Mouse (Mus musculus): ENCODE data around the gene Socs3. TPM values are rescaled to one million over a fixed set of nuclear protein-coding genes. Genes with fewer than 3 reads are reported as not detected.

The Socs3 gene
- total RNA-seq, 1 experiment from 2014 or later, result 8.8 TPM

GRCm38 (mm10) chr11:117954819-117955218 is 15.0 kb downstream of the Socs3 start:
- DNase-seq, result no peak

GRCm38 (mm10) chr11:117954094-117954493 is 15.8 kb downstream of the Socs3 start:
- no peak for DNase-seq

GRCm38 (mm10) chr11:117952174-117952933 is 17.5 kb downstream of the Socs3 start:
- DNase-seq, result no peak

- no peak for DNase-seq
Measured at GRCm38 (mm10) chr11:117951391-117951790, 18.5 kb downstream of the Socs3 start.

- peak; percentile 71 for DNase-seq
Measured at GRCm38 (mm10) chr11:117949392-117950091, 20.3 kb downstream of the Socs3 start.

GRCm38 (mm10) chr11:117946996-117947419 is 22.8 kb downstream of the Socs3 start:
- DNase-seq, result no peak

GRCm38 (mm10) chr11:117946195-117946979 is 23.5 kb downstream of the Socs3 start:
- no peak for DNase-seq

- no peak for DNase-seq
Measured at GRCm38 (mm10) chr11:117941848-117942247, 28.0 kb downstream of the Socs3 start.

GRCm38 (mm10) chr11:117941325-117941834 is 28.5 kb downstream of the Socs3 start:
- DNase-seq, result no peak

- DNase-seq, result no peak
Measured at GRCm38 (mm10) chr11:117940881-117941280, 29.0 kb downstream of the Socs3 start.

GRCm38 (mm10) chr11:117939741-117940285 is 30.0 kb downstream of the Socs3 start:
- peak; percentile 76 for DNase-seq

- no peak for DNase-seq
Measured at GRCm38 (mm10) chr11:117939004-117939730, 30.7 kb downstream of the Socs3 start.

GRCm38 (mm10) chr11:117936202-117936601 is 33.6 kb downstream of the Socs3 start:
- peak; percentile 64 for DNase-seq

GRCm38 (mm10) chr11:117935616-117936015 is 34.2 kb downstream of the Socs3 start:
- DNase-seq, result peak; percentile 42

- DNase-seq, result no peak
Measured at GRCm38 (mm10) chr11:117934576-117935368, 35.1 kb downstream of the Socs3 start.

- no peak for DNase-seq
Measured at GRCm38 (mm10) chr11:117934168-117934567, 35.7 kb downstream of the Socs3 start.

GRCm38 (mm10) chr11:117932195-117932594 is 37.7 kb downstream of the Socs3 start:
- no peak for DNase-seq

GRCm38 (mm10) chr11:117931576-117931975 is 38.3 kb downstream of the Socs3 start:
- no peak for DNase-seq

- peak; percentile 51 for DNase-seq
Measured at GRCm38 (mm10) chr11:117930781-117931338, 39.0 kb downstream of the Socs3 start.

GRCm38 (mm10) chr11:117925541-117925940 is 44.3 kb downstream of the Socs3 start:
- DNase-seq, result no peak

Measured in adrenal gland, postnatal 25 days (tissue).